In the genomic region with DNA sequence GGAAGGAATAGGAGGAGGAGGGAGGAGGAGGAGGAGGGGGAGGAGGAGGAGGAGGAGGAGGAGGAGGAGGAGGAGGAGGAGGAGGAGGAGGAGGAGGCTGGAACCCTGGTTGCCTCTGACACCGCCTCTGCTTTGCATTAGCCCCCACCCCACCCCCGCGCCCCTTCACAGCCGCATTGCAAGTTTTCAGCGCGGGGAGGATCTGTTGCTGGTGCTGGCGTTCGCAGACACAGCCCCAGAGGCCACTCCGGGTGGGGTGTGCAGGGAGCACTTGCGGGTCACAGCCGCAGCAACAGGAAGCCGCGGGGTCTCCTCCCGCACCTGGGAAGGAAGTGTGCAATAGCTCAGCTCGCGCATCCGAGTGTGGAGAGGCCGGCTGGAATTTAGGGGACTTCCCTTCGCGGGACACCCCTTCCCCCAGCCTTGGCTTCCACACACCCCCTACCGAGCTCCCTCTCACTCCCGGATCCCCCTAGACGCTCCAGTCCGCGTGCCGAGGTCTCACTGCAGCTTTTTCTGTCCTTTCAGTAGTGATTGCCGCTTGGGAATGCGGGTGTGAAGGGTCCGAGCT, we compare ENCODE assay signal across 7 mouse cellular contexts. TPM values are rescaled to one million over a fixed set of nuclear protein-coding genes. Genes with fewer than 3 reads are reported as not detected.
A peak's percentile ranks its signal among the peaks of the same experiment; 100 is the strongest.
DNase-seq lines count a peak whose midpoint lies in the region; ATAC-seq and TF ChIP-seq lines count a peak whose summit lies in the region.

No protein-coding gene starts in this region.

- 0 out of 2 replicates have a peak, but pooled peaks cover under 1% of the 10 kb centered on the region for H3K36me3 ChIP-seq in limb, embryonic 12.5 days
- no peaks in the 10 kb centered on the region for H3K36me3 ChIP-seq in midbrain, embryonic 12.5 days
- H3K36me3 ChIP-seq in stomach, embryonic 14.5 days (ENCODE audit: control insufficient read depth, insufficient read depth, low read length): no peaks in the 10 kb centered on the region

- 0 out of 2 replicates have a peak, but pooled peaks cover 2% of the 10 kb centered on the region for H3K27me3 ChIP-seq in limb, embryonic 12.5 days
- H3K27me3 ChIP-seq in midbrain, embryonic 12.5 days: peaks cover 16% of the 10 kb centered on the region
- no peaks in the 10 kb centered on the region for H3K27me3 ChIP-seq in stomach, embryonic 14.5 days (ENCODE audit: control insufficient read depth, insufficient read depth, low read length)

- H3K4me2 ChIP-seq in limb, embryonic 12.5 days: peak overlapping the region; percentile 96
- peak overlapping the region; percentile 96 for H3K4me2 ChIP-seq in midbrain, embryonic 12.5 days (replicated peaks)
- peak overlapping the region; percentile 90 for H3K4me2 ChIP-seq in stomach, embryonic 14.5 days (replicated peaks; ENCODE audit: low read depth, low read length)

- peak overlapping the region; percentile 70 for H3K4me3 ChIP-seq in cortical plate, adult 2 months (ENCODE audit: insufficient read depth, low read length)
- H3K4me3 ChIP-seq in limb, embryonic 12.5 days (replicated peaks): peak overlapping the region; percentile 72
- peak overlapping the region; percentile 62 for H3K4me3 ChIP-seq in midbrain, embryonic 12.5 days
- peak overlapping the region; percentile 71 for H3K4me3 ChIP-seq in stomach, embryonic 14.5 days (ENCODE audit: low read depth, low read length)

- H3K9me3 ChIP-seq in limb, embryonic 12.5 days: no peaks in the 10 kb centered on the region
- no peaks in the 10 kb centered on the region for H3K9me3 ChIP-seq in midbrain, embryonic 12.5 days
- H3K9me3 ChIP-seq in stomach, embryonic 14.5 days (ENCODE audit: control insufficient read depth, low read depth, low read length): no peaks in the 10 kb centered on the region

- 0 out of 2 replicates have a peak overlapping the region, but pooled peaks have one; percentile 35 for H3K27ac ChIP-seq in cortical plate, adult 2 months (ENCODE audit: insufficient read depth, low read length)
- H3K27ac ChIP-seq in limb, embryonic 12.5 days: peak overlapping the region; percentile 92
- peak overlapping the region; percentile 84 for H3K27ac ChIP-seq in midbrain, embryonic 12.5 days (replicated peaks)
- H3K27ac ChIP-seq in stomach, embryonic 14.5 days (ENCODE audit: low read length): peak overlapping the region; percentile 92

- peak overlapping the region; percentile 80 for H3K9ac ChIP-seq in limb, embryonic 12.5 days (replicated peaks)
- peak overlapping the region; percentile 77 for H3K9ac ChIP-seq in midbrain, embryonic 12.5 days (replicated peaks)
- peak overlapping the region; percentile 64 for H3K9ac ChIP-seq in stomach, embryonic 14.5 days (replicated peaks; ENCODE audit: low read depth, low read length)

- no peak for TF ChIP-seq POLR2A in cortical plate, adult 2 months (IDR thresholded peaks at IDR 0.05; ENCODE audit: extremely low read depth, insufficient read depth, low read length)

- H3K4me1 ChIP-seq in cortical plate, adult 2 months (ENCODE audit: control insufficient read depth, insufficient read depth, low read length): peaks cover 7% of the 10 kb centered on the region
- H3K4me1 ChIP-seq in limb, embryonic 12.5 days (replicated peaks): peaks cover 22% of the 10 kb centered on the region
- peaks cover 18% of the 10 kb centered on the region for H3K4me1 ChIP-seq in midbrain, embryonic 12.5 days
- peaks cover 6% of the 10 kb centered on the region; the same call in 1 of the 2 replicates for H3K4me1 ChIP-seq in stomach, embryonic 14.5 days (ENCODE audit: control insufficient read depth, insufficient read depth, low read length)

- DNase-seq in adrenal gland, adult 2 months: peak; percentile 78
- DNase-seq in heart, adult 11 months: peak; percentile 97
- peak; percentile 26 for DNase-seq in kidney, adult 11 months

- under 1% methylated on average over 29 of the region's 29 CpGs for WGBS in limb, embryonic 12.5 days
- WGBS in midbrain, embryonic 12.5 days: under 1% methylated on average over 28 of the region's 29 CpGs
- 0% methylated on average over 21 of the region's 29 CpGs for WGBS in stomach, embryonic 14.5 days

- 0 out of 2 replicates have a peak, but pooled peaks have one; percentile 13 for ATAC-seq in limb, embryonic 12.5 days (ENCODE audit: insufficient number of reproducible peaks, insufficient read depth, low FRiP score, low TSS enrichment, low read depth)
- peak; percentile 14; the same call in 1 of the 2 replicates for ATAC-seq in midbrain, embryonic 12.5 days (ENCODE audit: low FRiP score, low read depth)
- peak; percentile 28; the same call in 1 of the 2 replicates for ATAC-seq in stomach, embryonic 14.5 days (ENCODE audit: insufficient number of reproducible peaks, insufficient read depth, low FRiP score, low read depth)

- TF ChIP-seq CTCF in cortical plate, adult 2 months (IDR thresholded peaks at IDR 0.05; ENCODE audit: extremely low read depth, insufficient read depth, low read length): no peak

RNA-seq across cellular contexts. Expression of gene Samd4, which starts 1.3 kb away (rescaled TPM):
- 10 to 100 TPM; 22.9 to 24.4 TPM for total RNA-seq in adrenal gland, adult 2 months (2021)
- 14.7 and 16.5 TPM in 2 replicates for polyA plus RNA-seq in adrenal gland, adult 2 months (2012; rRNA removed)
- polyA plus RNA-seq in cortical plate, adult 2 months (2012; rRNA removed): 13.0 and 14.0 TPM in 2 replicates
- 6.7 and 6.8 TPM in 2 replicates for polyA plus RNA-seq in limb, embryonic 12.5 days (2016; fragmentation: Nextera tagmentation; extraction: Ambion mirVana)
- polyA plus RNA-seq in midbrain, embryonic 12.5 days (2016; fragmentation: Nextera tagmentation; extraction: Ambion mirVana): 4.3 and 7.3 TPM in 2 replicates
- 5.9 and 7.3 TPM in 2 replicates for polyA plus RNA-seq in stomach, embryonic 14.5 days (2014; fragmentation: Nextera tagmentation; extraction: Ambion mirVana)

RNA-seq across cellular contexts. Expression of gene Cgrrf1, which starts 52.0 kb away (rescaled TPM):
- total RNA-seq in adrenal gland, adult 2 months (2021): 10 to 100 TPM; 46.7 to 50.5 TPM
- 16.4 and 16.9 TPM in 2 replicates for polyA plus RNA-seq in adrenal gland, adult 2 months (2012; rRNA removed)
- 42.1 and 44.6 TPM in 2 replicates for polyA plus RNA-seq in cortical plate, adult 2 months (2012; rRNA removed)
- 28.6 and 29.4 TPM in 2 replicates for polyA plus RNA-seq in limb, embryonic 12.5 days (2016; fragmentation: Nextera tagmentation; extraction: Ambion mirVana)
- 27.4 and 30.6 TPM in 2 replicates for polyA plus RNA-seq in midbrain, embryonic 12.5 days (2016; fragmentation: Nextera tagmentation; extraction: Ambion mirVana)
- polyA plus RNA-seq in stomach, embryonic 14.5 days (2014; fragmentation: Nextera tagmentation; extraction: Ambion mirVana): 24.3 and 30.6 TPM in 2 replicates

Comparison
In these comparisons a context has a peak if more than half of its experiments do, and no peak if none do; other contexts are left out.
1. Peak in every context shown above with its lines: DNase-seq, ATAC-seq, H3K4me3 ChIP-seq and H3K27ac ChIP-seq.
2. DNase-seq: peak in every context shown above with its lines; median percentile 97 in heart, adult 11 months; 78 in adrenal gland, adult 2 months; 26 in kidney, adult 11 months.
3. H3K27ac ChIP-seq: peak in every context shown above with its lines; median percentile 92 in limb, embryonic 12.5 days; 92 in stomach, embryonic 14.5 days; 84 in midbrain, embryonic 12.5 days; 35 in cortical plate, adult 2 months.